Mouse (Mus musculus) heart, postnatal 10 days (tissue): ENCODE measurements around the gene Pgc. TPM values are rescaled to one million over a fixed set of nuclear protein-coding genes. Genes with fewer than 3 reads are reported as not detected.

Experiments
- DNase-seq, 2 experiments: peaks; one replicate each; pipeline ENCODE4 v3.0.0; 2021
- intact Hi-C: fragments of 180-260 bp; cut with DNase I; formaldehyde crosslinking; loops from one replicate; pipeline ENCODE4 v1.15.1; 2025
- total RNA-seq, 2 experiments: library from RNA; stranded (reverse); gene quantifications; 2 replicates each; pipeline ENCODE4 v1.2.3; 2021

The Pgc gene
- total RNA-seq, 2 experiments from 2014 or later = not detected

DNA sequence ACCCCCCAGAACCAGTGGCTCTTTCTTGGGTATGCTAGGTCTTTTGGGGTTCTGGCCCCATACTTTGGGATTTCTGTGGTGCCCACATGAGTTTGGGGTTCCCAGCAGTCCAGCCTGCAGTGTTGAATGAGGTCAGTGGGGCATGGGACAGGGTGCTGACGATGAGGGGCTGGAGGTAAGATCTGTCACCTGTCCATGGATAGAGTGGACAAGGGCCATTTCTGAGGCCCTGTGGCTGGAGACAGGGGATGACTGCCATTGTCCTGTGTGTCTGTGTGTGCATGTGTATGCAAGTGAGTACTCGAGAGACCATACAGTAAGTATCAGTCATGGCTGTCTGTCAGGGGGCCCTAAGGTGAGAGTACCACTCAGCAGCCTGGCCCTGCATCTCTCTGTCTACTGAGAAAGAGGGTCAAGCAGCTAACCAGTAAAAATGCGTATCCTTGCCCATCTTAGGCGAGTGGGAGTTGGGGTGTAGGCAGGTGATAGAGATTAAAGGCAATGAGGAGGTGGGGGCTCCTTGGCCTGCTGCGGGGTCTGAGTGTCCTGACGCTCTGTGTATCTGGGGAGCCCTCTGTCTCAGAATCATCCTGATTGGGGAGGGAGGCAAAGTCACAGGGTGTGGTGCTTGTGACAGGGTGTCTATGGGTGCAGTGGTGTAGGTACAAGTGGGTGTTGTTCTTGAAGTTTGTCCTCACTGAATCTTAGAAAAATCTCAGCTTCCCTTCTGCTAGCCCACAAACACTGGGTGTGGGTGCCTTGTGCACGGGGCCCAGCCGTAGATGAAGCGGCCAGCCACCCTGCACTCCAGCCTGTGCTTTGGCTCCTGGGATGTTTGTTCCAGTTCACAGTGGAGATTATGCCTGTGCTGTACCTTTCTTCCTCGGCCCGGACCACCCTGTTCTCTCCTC, 43.0 kb downstream of the Pgc start:
- no peak for DNase-seq
- intact Hi-C loops = no loop called here

DNA sequence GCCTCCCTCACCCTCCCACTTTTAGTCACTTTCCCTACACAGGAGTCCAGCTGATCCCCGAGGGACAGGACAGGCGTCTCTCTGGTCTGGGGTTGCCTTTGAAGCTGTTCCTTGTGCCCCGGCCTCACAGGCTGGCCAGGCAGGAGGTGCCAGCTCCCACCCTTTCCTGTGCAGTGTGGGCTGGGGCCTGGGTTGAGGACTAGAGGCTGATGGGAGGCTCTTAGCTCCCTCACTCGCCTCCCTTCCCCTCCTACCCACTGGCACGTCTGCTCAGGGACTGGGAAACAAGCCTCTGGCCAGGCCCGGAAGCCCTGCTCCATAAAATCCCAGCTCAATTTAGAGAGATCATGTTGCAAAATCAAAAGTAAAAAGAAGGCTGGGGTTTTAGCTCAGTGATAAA, 47.0 kb downstream of the Pgc start:
- no peak for DNase-seq
- intact Hi-C loops = no loop called here

DNA sequence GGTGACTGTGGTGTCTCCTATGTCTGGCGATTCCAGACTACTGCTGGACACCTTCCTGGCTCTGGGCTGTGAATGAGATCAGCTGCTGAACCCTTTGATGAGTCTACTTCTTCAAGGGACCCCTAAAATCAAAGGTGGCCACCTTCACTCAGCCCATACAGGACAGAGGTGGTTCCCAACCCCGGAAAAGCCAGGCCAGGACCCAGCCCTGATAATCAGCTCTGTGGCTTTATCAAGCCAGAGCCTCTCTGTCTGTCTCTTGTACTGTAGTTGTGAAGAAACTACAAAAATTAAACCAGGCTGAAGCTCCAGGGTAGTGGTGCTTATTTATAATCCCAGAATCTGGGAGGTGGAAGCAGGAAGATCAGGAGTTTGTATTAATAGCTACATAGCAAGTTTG, 50.5 kb downstream of the Pgc start:
- intact Hi-C loops = no loop called here
- no peak for DNase-seq

DNA sequence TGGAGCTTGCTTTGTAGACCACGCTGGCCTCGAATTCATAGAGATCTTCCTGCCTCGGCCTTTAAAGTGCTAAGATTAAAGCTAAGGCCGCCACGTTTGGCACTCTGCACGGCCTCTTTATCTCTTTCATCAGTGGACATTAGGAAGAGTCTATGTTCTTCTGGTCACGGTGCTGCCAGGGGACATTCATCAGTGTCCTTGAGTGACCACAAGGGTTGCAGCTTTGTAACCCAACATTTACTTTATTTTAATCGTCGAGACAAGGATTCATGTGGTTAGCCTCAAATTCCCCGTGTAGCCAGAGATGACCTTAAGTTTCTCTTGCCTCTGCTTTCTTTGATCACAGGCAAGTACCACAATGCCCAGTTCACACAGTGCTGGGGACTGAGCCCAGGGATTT, 53.8 kb downstream of the Pgc start:
- DNase-seq = no peak
- intact Hi-C loops = no loop called here

DNA sequence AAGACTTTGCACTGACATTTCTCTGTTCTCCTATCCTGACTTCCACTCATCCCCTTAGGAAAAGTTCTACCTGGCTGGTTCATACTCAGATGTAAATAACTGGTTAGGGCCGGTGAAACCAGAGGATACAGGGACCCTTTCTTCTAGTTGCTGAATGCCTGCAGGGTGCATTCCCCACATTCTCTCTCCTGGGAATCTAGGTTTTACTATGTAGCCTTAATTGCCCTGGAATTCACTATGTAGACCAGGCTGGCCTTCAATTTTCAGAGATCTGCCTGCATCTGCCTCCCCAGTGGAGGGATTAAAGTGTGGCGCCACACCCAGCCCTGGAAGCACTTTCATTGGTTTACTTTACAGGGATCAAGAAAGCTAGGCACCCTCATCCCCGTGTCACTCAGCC, 55.8 kb downstream of the Pgc start:
- no peak for DNase-seq
- intact Hi-C loops = no loop called here

DNA sequence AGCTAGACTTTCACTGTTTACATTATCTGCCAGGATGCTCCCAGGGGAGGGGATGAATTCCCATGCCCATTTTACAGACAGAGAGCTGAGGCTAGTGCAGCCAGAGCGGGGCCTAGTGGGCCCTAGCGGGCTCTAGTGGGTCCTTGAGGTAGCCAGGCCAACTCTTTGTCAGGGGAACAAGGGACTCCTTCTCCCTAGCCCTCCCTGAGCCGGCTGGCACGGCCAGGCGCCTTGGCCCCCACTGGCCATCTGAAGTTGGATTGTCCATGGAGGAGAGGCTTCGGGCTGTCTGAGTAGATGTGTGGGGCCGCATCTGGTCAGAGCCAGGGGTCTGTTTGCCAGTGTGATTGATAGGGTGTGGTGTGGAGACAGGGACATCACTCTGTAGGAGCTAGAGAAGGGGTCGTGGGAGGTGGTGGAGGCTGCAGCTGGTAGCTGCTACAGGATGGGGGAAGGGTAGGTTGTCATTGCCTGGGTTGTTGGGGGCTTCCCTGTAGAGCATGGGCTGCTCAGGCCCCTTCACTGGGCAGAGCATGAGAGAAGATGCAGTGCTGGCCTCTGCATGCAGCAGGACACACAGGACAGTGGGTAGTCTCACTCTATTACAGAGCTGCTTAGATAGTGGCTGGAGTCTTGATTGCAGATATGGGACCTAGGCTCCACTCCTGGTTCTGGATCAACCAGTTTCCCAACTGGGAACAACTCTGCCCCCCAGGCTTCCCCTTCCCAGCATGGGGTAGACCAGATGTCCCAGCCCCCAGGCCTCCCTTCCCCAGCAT, 57.0 kb downstream of the Pgc start:
- intact Hi-C loops = no loop called here
- no peak for DNase-seq

Other genes starting within 250 kb of the Pgc start
- 10 to 100 TPM; 14.0 to 15.5 TPM for gene Taf8, start 224.6 kb upstream of the Pgc start, total RNA-seq
- gene Ccnd3, start 221.8 kb upstream of the Pgc start, total RNA-seq = 100 to 1,000 TPM; 119 to 132 TPM
- 10 to 100 TPM; 17.2 to 19.0 TPM for gene Bysl, start 115.3 kb upstream of the Pgc start, total RNA-seq
- 10 to 100 TPM; 21.9 to 23.0 TPM for gene Med20, start 115.3 kb upstream of the Pgc start, total RNA-seq
- 1 to 10 TPM; 3.0 to 3.5 TPM for gene Gm20517, start 115.3 kb upstream of the Pgc start, total RNA-seq
- gene Usp49, start 96.2 kb upstream of the Pgc start, total RNA-seq = 1 to 10 TPM; 5.4 to 5.5 TPM
- 100 to 1,000 TPM; 150 to 154 TPM for gene Tomm6, start 38.5 kb upstream of the Pgc start, total RNA-seq
- 1 to 10 TPM; 4.0 to 5.1 TPM for gene Frs3, start 37.8 kb upstream of the Pgc start, total RNA-seq
- gene Gm21981, start 32.4 kb upstream of the Pgc start, total RNA-seq = 1 to 10 TPM in 1 of 2 experiments, under 1 TPM in 1; 0.15 to 1.2 TPM
- 1 to 10 TPM; 2.8 to 3.5 TPM for gene Prickle4, start 32.1 kb upstream of the Pgc start, total RNA-seq
- 10 to 100 TPM; 48.1 to 51.1 TPM for gene Tfeb, start 10.2 kb downstream of the Pgc start, total RNA-seq
- gene Mdfi, start 107.8 kb downstream of the Pgc start, total RNA-seq = 1 to 10 TPM; 6.4 to 8.2 TPM
- gene Foxp4, start 197.8 kb downstream of the Pgc start, total RNA-seq = 10 to 100 TPM; 12.3 to 15.9 TPM